Mouse (Mus musculus): ENCODE data around the gene Cfap97d2.
"Not testable (repeated sequence)": the region's sequence is repeated elsewhere in the genome, so short reads cannot be mapped to it uniquely, and the experiment has no call there.

The Cfap97d2 gene

GRCm38 (mm10) chr8:13687941-13688340 lies 17.7 kb upstream of the Cfap97d2 start:
- DNase-seq, result peak in 1 of 2 experiments; percentile 37

- DNase-seq, result peak; percentile 45 to 60
These were observed 17.2 kb upstream of the Cfap97d2 start for GRCm38 (mm10) chr8:13688461-13688860.

- DNase-seq, result peak in 1 of 2 experiments; percentile 3
These were observed 16.4 kb upstream of the Cfap97d2 start for GRCm38 (mm10) chr8:13689331-13689730.

- peak; percentile 88 to 90 for DNase-seq
These were observed 13.2 kb upstream of the Cfap97d2 start for GRCm38 (mm10) chr8:13692302-13693066.

GRCm38 (mm10) chr8:13694735-13695134 lies 11.0 kb upstream of the Cfap97d2 start:
- DNase-seq, result peak; percentile 1 to 5

GRCm38 (mm10) chr8:13695203-13695867 lies 10.4 kb upstream of the Cfap97d2 start:
- DNase-seq, result peak; percentile 5 to 6

- peak; percentile 2 to 6 for DNase-seq
These were observed 9.5 kb upstream of the Cfap97d2 start for GRCm38 (mm10) chr8:13696157-13696556.

GRCm38 (mm10) chr8:13697196-13697595 lies 8.5 kb upstream of the Cfap97d2 start:
- no peak for DNase-seq

- peak; percentile 81 to 86 for DNase-seq
These were observed 8.0 kb upstream of the Cfap97d2 start for GRCm38 (mm10) chr8:13697681-13698080.

- no peak for DNase-seq
These were observed 7.4 kb upstream of the Cfap97d2 start for GRCm38 (mm10) chr8:13698281-13698680.

- DNase-seq, result peak in 1 of 2 experiments; percentile 1
These were observed 6.3 kb upstream of the Cfap97d2 start for GRCm38 (mm10) chr8:13699323-13699949.

GRCm38 (mm10) chr8:13702755-13703154 lies 2.9 kb upstream of the Cfap97d2 start:
- peak; percentile 4 to 21 for DNase-seq

- peak; percentile 5 for DNase-seq
These were observed 1.9 kb upstream of the Cfap97d2 start for GRCm38 (mm10) chr8:13703756-13704155.

GRCm38 (mm10) chr8:13704301-13704700 lies 1.4 kb upstream of the Cfap97d2 start:
- DNase-seq, result peak in 1 of 2 experiments; percentile 3

- DNase-seq, result no peak
These were observed 1.2 kb downstream of the Cfap97d2 start for GRCm38 (mm10) chr8:13706918-13707317.

GRCm38 (mm10) chr8:13708514-13708913 lies 2.8 kb downstream of the Cfap97d2 start:
- no peak for DNase-seq

GRCm38 (mm10) chr8:13718980-13719379 lies 13.3 kb downstream of the Cfap97d2 start:
- DNase-seq, result no peak

- peak; percentile 44 to 77 for DNase-seq
These were observed 20.0 kb downstream of the Cfap97d2 start for GRCm38 (mm10) chr8:13725722-13726121.

GRCm38 (mm10) chr8:13727469-13728094 lies 21.9 kb downstream of the Cfap97d2 start:
- DNase-seq, result no peak

GRCm38 (mm10) chr8:13740323-13740770 lies 34.7 kb downstream of the Cfap97d2 start:
- DNase-seq, result no peak

- DNase-seq, result no peak
These were observed 35.3 kb downstream of the Cfap97d2 start for GRCm38 (mm10) chr8:13740817-13741613.

GRCm38 (mm10) chr8:13746212-13746611 lies 40.5 kb downstream of the Cfap97d2 start:
- not testable (repeated sequence) for DNase-seq

Data from cerebellum, postnatal 25 days (tissue).